Mouse (Mus musculus) testis, postnatal 10 days (tissue): ENCODE measurements around the gene Cbx5.

ENCODE experiments used
- DNase-seq: peaks from one replicate; pipeline ENCODE4 v3.0.0; 2021; ENCODE audit warnings: low spot score

The Cbx5 gene

GRCm38 (mm10) chr15:103173251-103173650 is 66.4 kb downstream of the Cbx5 start:
- DNase-seq, result no peak

- peak; percentile 82 for DNase-seq
Observed at GRCm38 (mm10) chr15:103172537-103172936, 67.1 kb downstream of the Cbx5 start.

- DNase-seq, result peak; percentile 84
Observed at GRCm38 (mm10) chr15:103171276-103171675, 68.3 kb downstream of the Cbx5 start.

- DNase-seq, result no peak
Observed at GRCm38 (mm10) chr15:103170316-103170679, 69.3 kb downstream of the Cbx5 start.

GRCm38 (mm10) chr15:103169612-103170315 is 69.9 kb downstream of the Cbx5 start:
- no peak for DNase-seq

GRCm38 (mm10) chr15:103168801-103169611 is 70.6 kb downstream of the Cbx5 start:
- DNase-seq, result peak; percentile 58

GRCm38 (mm10) chr15:103167786-103168185 is 71.8 kb downstream of the Cbx5 start:
- DNase-seq, result no peak

GRCm38 (mm10) chr15:103167042-103167615 is 72.5 kb downstream of the Cbx5 start, which contains the start of gene Smug1:
Smug1 (minus strand) TSS chr15:103167092.
- DNase-seq, result no peak

- no peak for DNase-seq
Observed at GRCm38 (mm10) chr15:103165924-103166323, 73.7 kb downstream of the Cbx5 start.

GRCm38 (mm10) chr15:103165379-103165778 is 74.2 kb downstream of the Cbx5 start:
- DNase-seq, result peak; percentile 94

GRCm38 (mm10) chr15:103163182-103163919 is 76.3 kb downstream of the Cbx5 start:
- DNase-seq, result peak; percentile 84

GRCm38 (mm10) chr15:103157585-103157984 is 82.0 kb downstream of the Cbx5 start:
- DNase-seq, result no peak

- no peak for DNase-seq
Observed at GRCm38 (mm10) chr15:103156890-103157289, 82.7 kb downstream of the Cbx5 start.

GRCm38 (mm10) chr15:103155366-103156321 is 84.0 kb downstream of the Cbx5 start:
- no peak for DNase-seq

GRCm38 (mm10) chr15:103152890-103153610 is 86.6 kb downstream of the Cbx5 start:
- DNase-seq, result no peak

- DNase-seq, result no peak
Observed at GRCm38 (mm10) chr15:103152371-103152770, 87.2 kb downstream of the Cbx5 start.

GRCm38 (mm10) chr15:103147779-103148178 is 91.8 kb downstream of the Cbx5 start:
- DNase-seq, result no peak

GRCm38 (mm10) chr15:103147422-103147690 is 92.3 kb downstream of the Cbx5 start:
- no peak for DNase-seq

GRCm38 (mm10) chr15:103146627-103147421 is 92.8 kb downstream of the Cbx5 start:
- peak; percentile 58 for DNase-seq
